Mouse (Mus musculus) midbrain, embryonic 16.5 days (tissue): ENCODE measurements at regions not wholly inside any gene's neighbourhood (a gene's known extent, or its start where the extent isn't known, plus 50 kb on each side); places are given as distances from the start of the nearest gene placed in this dataset.

ENCODE experiments used
- ATAC-seq: fragments of 200-750 bp; cut with Nextera tagmentation; 2 replicates; pipeline ENCODE4 v1.8.0; 2017; ENCODE audit warnings: moderate TSS enrichment
- H3K27ac ChIP-seq: fragments of 300-500 bp; sonication (generic); 2 replicates; pipeline ENCODE4 v1.5.1; 2014; ENCODE audit warnings: mild to moderate bottlenecking, low read length, mixed read lengths
- H3K27me3 ChIP-seq: fragments of 300-500 bp; sonication (generic); 2 replicates; pipeline ENCODE4 v1.6.1; 2014; ENCODE audit warnings: low read depth, low read length, mixed read lengths; ENCODE audit not compliant: control insufficient read depth, insufficient read depth
- H3K36me3 ChIP-seq: fragments of 300-500 bp; sonication (generic); 2 replicates; pipeline ENCODE4 v1.6.1; 2014; ENCODE audit warnings: mild to moderate bottlenecking, low read length, moderate library complexity, mixed read lengths; ENCODE audit not compliant: control insufficient read depth, insufficient read depth
- H3K4me1 ChIP-seq: fragments of 300-500 bp; sonication (generic); 2 replicates; pipeline ENCODE4 v1.6.1; 2014; ENCODE audit warnings: mild to moderate bottlenecking, low read length, mixed read lengths; ENCODE audit not compliant: control insufficient read depth, insufficient read depth
- H3K4me2 ChIP-seq: fragments of 300-500 bp; sonication (generic); 2 replicates; pipeline ENCODE4 v1.6.1; 2014; ENCODE audit warnings: mild to moderate bottlenecking, low read length, mixed read lengths
- H3K4me3 ChIP-seq: fragments of 300-500 bp; sonication (generic); 2 replicates; pipeline ENCODE4 v1.5.1; 2014; ENCODE audit warnings: low read depth, mild to moderate bottlenecking, low read length, moderate library complexity, mixed read lengths
- H3K9ac ChIP-seq: fragments of 300-500 bp; sonication (generic); 2 replicates; pipeline ENCODE4 v1.6.1; 2014; ENCODE audit warnings: low read depth, low read length, mixed read lengths
- H3K9me3 ChIP-seq: fragments of 300-500 bp; sonication (generic); replicated peaks from 2 replicates; pipeline ENCODE4 v1.6.1; 2014; ENCODE audit warnings: mild to moderate bottlenecking, low read length, mixed read lengths; ENCODE audit not compliant: control insufficient read depth, poor library complexity, severe bottlenecking
- WGBS: fragments of 180-500 bp; shearing (Covaris S2); extraction: QIAGEN DNeasy Blood & Tissue Kit; methylation state at CpG from one replicate; pipeline ENCODE4 v1.1.7; 2014; 5-methylcytosine and 5-hydroxymethylcytosine counted together

DNA sequence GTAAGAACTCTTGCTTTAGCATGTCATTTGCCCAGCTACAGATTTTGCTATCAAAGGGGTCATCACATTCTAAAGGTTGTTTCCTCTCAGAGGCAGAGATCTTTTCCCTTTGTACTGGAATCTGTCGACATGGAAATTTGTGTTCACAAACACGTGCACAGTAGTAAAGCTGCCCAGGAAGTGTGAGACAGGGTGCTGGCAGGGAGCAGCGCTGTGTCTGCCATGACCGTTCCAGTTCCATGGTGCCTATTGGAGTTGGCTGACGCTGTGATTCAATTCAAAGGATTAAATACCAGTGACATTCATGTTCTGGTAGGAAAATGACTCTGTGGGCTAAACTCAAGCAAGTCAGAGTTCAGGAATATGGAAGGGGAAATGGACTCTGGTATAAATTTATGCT is 627.1 kb downstream of the Stpg2 start:
- Histone ChIP-seq H3K27ac (no peak overlapping the region), H3K9ac (no peak overlapping the region), H3K36me3 (no peaks in the 10 kb centered on the region), H3K4me1 (no peaks in the 10 kb centered on the region), H3K4me3 (no peak overlapping the region), H3K4me2 (no peak overlapping the region), H3K9me3 (0 out of 2 replicates have a peak, but pooled peaks cover 2% of the 10 kb centered on the region), H3K27me3 (no peaks in the 10 kb centered on the region)
- ATAC-seq: no peak
- 85% methylated on average over 5 of the region's 5 CpGs for WGBS

DNA sequence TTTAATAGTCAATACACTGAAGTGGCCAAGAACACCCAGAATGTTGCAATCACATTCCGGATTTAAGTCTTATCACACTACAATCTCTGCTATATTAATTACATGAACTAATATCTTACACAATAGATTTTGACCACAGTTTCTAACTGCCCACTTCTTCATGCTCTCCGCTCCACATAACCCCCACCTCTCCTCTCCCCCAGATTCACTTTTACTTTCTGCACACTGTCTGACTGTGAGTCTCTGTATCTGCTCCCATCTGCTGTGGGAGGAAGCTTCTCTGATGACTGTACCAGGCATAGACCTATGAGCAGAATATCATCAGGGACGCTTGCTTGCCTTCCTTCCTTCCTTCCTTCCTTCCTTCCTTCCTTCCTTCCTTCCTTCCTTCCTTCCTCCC is 636.5 kb downstream of the Stpg2 start:
- Histone ChIP-seq H3K36me3 (no peaks in the 10 kb centered on the region), H3K27me3 (no peaks in the 10 kb centered on the region), H3K9ac (no peak overlapping the region), H3K27ac (no peak overlapping the region), H3K4me1 (no peaks in the 10 kb centered on the region), H3K4me2 (no peak overlapping the region), H3K4me3 (no peak overlapping the region), H3K9me3 (no peaks in the 10 kb centered on the region; the same call in 1 of the 2 replicates)
- ATAC-seq: no peak
- WGBS: 95% methylated on average over 3 of the region's 3 CpGs

DNA sequence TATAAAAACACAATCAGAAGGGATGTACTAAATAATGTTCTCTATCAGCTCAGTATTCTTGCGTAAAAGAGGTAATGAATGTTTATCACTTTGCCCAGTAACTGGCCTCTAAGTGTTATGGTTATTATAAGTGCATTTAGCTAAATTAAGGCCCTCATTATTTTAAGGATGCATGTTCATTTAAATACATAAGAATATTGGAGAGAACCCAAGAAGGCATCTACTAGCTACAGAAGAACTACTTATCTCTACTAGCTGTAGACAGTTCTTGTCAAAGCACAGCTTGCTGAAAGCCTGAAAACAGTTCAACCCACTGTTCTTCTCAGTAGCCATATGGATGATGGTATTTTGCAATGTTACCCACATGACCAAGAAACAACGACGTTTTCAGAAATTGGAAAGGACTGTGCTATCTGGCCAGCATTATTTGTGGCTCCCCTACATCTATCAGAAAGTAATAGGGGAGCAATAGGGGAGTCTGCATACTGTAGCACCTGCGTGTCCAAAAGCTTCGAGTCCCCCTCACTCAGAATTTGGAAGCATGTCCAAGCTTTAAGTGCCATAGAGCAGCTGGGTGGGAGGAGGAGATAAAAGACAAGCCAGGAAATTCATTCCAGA is 637.6 kb downstream of the Stpg2 start:
- no peak for ATAC-seq
- Histone ChIP-seq H3K9me3 (no peaks in the 10 kb centered on the region; the same call in 1 of the 2 replicates), H3K36me3 (no peaks in the 10 kb centered on the region), H3K27me3 (no peaks in the 10 kb centered on the region), H3K4me1 (no peaks in the 10 kb centered on the region), H3K4me3 (no peak overlapping the region), H3K27ac (no peak overlapping the region), H3K4me2 (no peak overlapping the region), H3K9ac (no peak overlapping the region)
- WGBS: 90% methylated on average over 5 of the region's 5 CpGs

DNA sequence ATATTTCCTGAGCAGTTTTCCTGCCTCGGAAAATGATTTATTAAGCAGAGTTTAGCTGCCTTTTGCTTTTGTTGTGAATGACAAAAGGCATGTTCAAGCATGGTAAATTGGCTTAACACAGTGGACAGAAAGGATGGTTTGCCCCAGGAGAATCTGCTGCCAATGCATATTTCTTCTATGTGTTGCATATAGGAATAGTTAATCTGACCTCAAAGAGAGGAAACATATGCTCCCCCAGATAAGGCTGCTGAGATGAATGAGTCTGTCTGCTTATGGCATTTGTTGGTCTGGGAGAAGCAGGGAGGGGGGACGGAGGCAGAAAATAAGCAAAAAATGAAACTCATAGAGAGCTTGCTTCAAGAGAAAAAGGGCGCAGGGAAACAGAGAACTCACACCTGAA is 638.9 kb downstream of the Stpg2 start:
- WGBS: 47% methylated on average over 3 of the region's 3 CpGs
- ATAC-seq: 0 out of 2 replicates have a peak, but pooled peaks have one; percentile 42
- Histone ChIP-seq H3K36me3 (no peaks in the 10 kb centered on the region), H3K9me3 (no peaks in the 10 kb centered on the region; the same call in 1 of the 2 replicates), H3K9ac (no peak overlapping the region), H3K27me3 (no peaks in the 10 kb centered on the region), H3K4me2 (no peak overlapping the region), H3K4me1 (no peaks in the 10 kb centered on the region), H3K4me3 (no peak overlapping the region), H3K27ac (no peak overlapping the region)

DNA sequence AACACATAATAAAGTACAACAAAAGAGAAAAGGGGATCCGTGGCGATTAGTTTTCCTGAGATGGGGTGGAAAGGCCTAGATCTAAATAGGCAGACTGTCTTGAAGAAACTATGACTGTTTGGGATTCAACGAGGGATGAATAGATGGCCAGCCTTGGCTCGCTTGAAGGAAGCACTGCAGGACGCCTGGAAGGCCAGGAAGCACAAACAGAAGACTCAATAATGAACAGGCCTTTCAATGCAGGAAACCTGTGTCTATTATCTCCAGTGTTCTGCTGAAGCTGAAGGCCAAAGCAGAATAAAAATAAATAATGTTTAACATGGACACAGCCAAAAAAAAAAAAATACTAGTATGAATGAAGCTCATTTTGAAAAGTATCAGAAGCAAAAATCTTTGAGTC is 642.3 kb downstream of the Stpg2 start:
- WGBS: 36% methylated on average over 5 of the region's 5 CpGs
- Histone ChIP-seq H3K27me3 (no peaks in the 10 kb centered on the region), H3K9me3 (no peaks in the 10 kb centered on the region; the same call in 1 of the 2 replicates), H3K4me3 (no peak overlapping the region), H3K36me3 (no peaks in the 10 kb centered on the region), H3K4me2 (no peak overlapping the region), H3K9ac (no peak overlapping the region), H3K4me1 (no peaks in the 10 kb centered on the region), H3K27ac (no peak overlapping the region)
- ATAC-seq: no peak

DNA sequence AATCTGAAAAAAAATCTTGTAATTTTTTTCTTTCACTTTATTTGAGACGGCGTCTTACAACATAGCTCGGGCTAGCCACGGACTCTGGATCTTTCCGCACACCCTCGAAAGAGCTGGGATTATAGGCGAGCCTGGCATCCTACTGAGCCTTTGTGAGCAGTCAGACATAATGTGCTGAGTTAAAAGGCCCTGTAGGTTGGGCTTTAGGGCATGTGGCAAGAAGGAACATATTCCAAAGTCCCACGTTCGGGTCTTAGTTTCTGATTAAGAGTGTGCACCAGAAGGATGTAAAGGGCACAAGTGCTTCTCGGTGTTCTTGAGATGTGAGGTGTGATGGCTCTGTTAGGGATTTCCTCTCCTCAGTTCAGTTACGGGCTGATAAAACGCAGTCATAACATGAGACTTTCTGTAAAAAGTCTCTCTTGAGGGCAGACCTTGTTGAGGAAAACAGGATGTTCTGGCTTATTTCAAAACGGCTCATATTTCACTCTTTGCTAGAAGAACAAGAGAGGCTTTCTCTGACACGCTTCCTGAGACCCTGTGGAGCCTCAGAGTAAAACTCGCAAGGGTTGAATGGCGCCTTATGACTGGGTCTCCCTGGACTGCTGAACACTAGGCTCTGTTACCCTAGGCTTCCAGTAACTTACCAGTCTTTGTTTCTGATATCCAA is 654.6 kb downstream of the Stpg2 start:
- H3K4me2 ChIP-seq: no peak overlapping the region
- H3K4me3 ChIP-seq: no peak overlapping the region
- no peaks in the 10 kb centered on the region for H3K9me3 ChIP-seq
- peaks cover 12% of the 10 kb centered on the region for H3K4me1 ChIP-seq
- no peak overlapping the region for H3K27ac ChIP-seq
- WGBS: 52% methylated on average over 16 of the region's 16 CpGs
- H3K27me3 ChIP-seq: no peaks in the 10 kb centered on the region
- ATAC-seq: peak; percentile 58; the same call in 1 of the 2 replicates
- H3K9ac ChIP-seq: no peak overlapping the region
- no peaks in the 10 kb centered on the region for H3K36me3 ChIP-seq

DNA sequence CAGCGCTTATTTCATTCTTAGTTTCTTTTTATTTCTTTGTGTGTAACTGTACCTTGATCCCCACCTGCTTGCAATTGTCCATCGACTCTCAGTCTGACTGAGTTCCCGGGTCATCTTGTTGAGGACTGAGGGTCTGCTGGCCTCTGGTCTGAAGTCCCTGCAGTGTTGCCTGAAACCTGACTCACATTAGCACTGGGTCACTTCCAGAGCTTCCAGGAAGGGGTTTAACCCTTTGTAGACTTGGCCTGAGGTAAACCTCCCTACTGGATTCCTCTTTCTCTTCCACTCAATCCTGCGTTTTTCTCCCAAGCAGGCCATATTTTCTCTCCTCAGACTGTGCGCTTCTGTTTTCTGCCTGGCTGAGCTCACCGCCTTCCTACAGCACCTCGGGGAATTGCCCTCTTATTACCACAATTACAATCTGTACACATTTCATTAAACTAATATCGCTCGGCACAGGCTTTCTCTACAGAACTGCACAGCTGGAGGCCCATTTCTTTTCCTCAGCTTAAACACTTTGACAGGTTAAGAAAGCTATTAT is 655.4 kb downstream of the Stpg2 start:
- Histone ChIP-seq H3K9ac (no peak overlapping the region; the same call in 1 of the 2 replicates), H3K27me3 (no peaks in the 10 kb centered on the region), H3K4me1 (peaks cover 12% of the 10 kb centered on the region), H3K9me3 (no peaks in the 10 kb centered on the region), H3K36me3 (no peaks in the 10 kb centered on the region), H3K4me3 (no peak overlapping the region), H3K4me2 (peak overlapping the region; percentile 14; the same call in 1 of the 2 replicates), H3K27ac (no peak overlapping the region)
- peak; percentile 45; the same call in 1 of the 2 replicates for ATAC-seq
- WGBS: 30% methylated on average over 9 of the region's 9 CpGs

DNA sequence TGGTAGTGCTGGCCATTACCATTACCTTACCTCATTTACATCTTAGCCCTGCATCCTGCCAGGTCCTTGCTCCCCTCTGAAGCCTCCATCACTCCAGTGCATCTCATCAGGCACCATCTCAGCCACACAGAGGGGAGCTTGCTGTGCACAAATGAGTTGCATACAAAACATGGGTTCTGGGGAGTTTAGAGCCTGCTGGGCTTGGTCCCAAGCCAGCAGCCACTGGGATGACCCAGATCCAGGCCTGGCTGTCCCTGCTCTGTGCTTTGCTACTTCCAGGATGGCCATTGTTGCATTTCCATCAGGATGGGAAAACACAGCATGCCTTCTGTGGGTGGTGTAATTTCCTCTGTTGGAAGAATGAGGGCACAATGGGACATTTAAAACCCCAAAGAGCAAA is 660.8 kb downstream of the Stpg2 start:
- no peak overlapping the region for H3K27ac ChIP-seq
- H3K27me3 ChIP-seq: no peaks in the 10 kb centered on the region
- no peak overlapping the region for H3K4me3 ChIP-seq
- H3K36me3 ChIP-seq: no peaks in the 10 kb centered on the region
- H3K9me3 ChIP-seq: no peaks in the 10 kb centered on the region
- peaks cover 2% of the 10 kb centered on the region for H3K4me1 ChIP-seq
- H3K4me2 ChIP-seq: no peak overlapping the region
- ATAC-seq: 0 out of 2 replicates have a peak, but pooled peaks have one; percentile 28
- no peak overlapping the region for H3K9ac ChIP-seq

DNA sequence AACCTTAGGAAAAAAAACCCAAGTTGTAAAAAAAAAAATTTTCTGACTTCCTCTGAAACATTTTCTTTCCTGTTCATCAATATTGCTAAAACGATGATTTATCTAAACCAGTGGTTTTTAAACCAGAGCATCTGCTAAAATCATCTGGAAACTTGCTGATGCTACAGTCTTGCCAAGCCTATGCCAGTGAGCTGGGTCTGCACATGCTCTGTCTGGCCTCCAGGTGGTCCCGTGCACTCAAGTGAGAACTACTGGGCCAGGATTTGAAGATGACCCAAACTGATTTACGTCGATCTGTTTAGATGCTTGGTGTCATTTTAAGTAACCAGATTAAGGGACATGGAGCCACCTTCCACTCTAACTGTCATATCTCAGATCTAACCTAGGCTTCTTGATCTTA is 661.5 kb downstream of the Stpg2 start:
- 87% methylated on average over 4 of the region's 4 CpGs for WGBS

More for the DNA sequence above, 661.5 kb downstream of the Stpg2 start:
- Histone ChIP-seq H3K27ac (no peak overlapping the region), H3K9me3 (no peaks in the 10 kb centered on the region), H3K4me2 (no peak overlapping the region), H3K27me3 (no peaks in the 10 kb centered on the region), H3K9ac (no peak overlapping the region), H3K4me3 (no peak overlapping the region), H3K4me1 (no peaks in the 10 kb centered on the region), H3K36me3 (no peaks in the 10 kb centered on the region)
- no peak for ATAC-seq
